Mouse (Mus musculus) hindbrain, embryonic 14.5 days (tissue): ENCODE measurements at regions not wholly inside any gene's neighbourhood (a gene's known extent, or its start where the extent isn't known, plus 50 kb on each side); places are given as distances from the start of the nearest gene placed in this dataset.

Experiments
- ATAC-seq: fragments of 200-750 bp; cut with Nextera tagmentation; 2 replicates; pipeline ENCODE4 v1.8.0; 2017; ENCODE audit warnings: moderate number of reproducible peaks, mild to moderate bottlenecking, moderate TSS enrichment, moderate library complexity; ENCODE audit not compliant: low FRiP score
- DNase-seq: peaks from one replicate; pipeline ENCODE4 v3.0.0-alpha.2; 2015; ENCODE audit warnings: low spot score
- H3K27ac ChIP-seq: fragments of 300-500 bp; sonication (generic); 2 replicates; pipeline ENCODE4 v1.5.1; 2014; ENCODE audit warnings: mild to moderate bottlenecking, moderate library complexity
- H3K27me3 ChIP-seq: fragments of 300-500 bp; sonication (generic); 2 replicates; pipeline ENCODE4 v1.6.1; 2014; ENCODE audit warnings: mild to moderate bottlenecking, low read length, mixed read lengths; ENCODE audit not compliant: control insufficient read depth, insufficient read depth
- H3K36me3 ChIP-seq: fragments of 300-500 bp; sonication (generic); replicated peaks from 2 replicates; pipeline ENCODE4 v1.6.1; 2014; ENCODE audit not compliant: control insufficient read depth, insufficient read depth
- H3K4me1 ChIP-seq: fragments of 300-500 bp; sonication (generic); replicated peaks from 2 replicates; pipeline ENCODE4 v1.6.1; 2014; ENCODE audit warnings: antibody characterized with exemption, low read length, mixed read lengths; ENCODE audit not compliant: control insufficient read depth, insufficient read depth
- H3K4me2 ChIP-seq: fragments of 300-500 bp; sonication (generic); replicated peaks from 2 replicates; pipeline ENCODE4 v1.6.1; 2014; ENCODE audit warnings: mild to moderate bottlenecking, moderate library complexity
- H3K4me3 ChIP-seq: fragments of 300-500 bp; sonication (generic); replicated peaks from 2 replicates; pipeline ENCODE4 v1.5.1; 2014; ENCODE audit warnings: mild to moderate bottlenecking, low read length
- H3K9ac ChIP-seq: fragments of 300-500 bp; sonication (generic); 2 replicates; pipeline ENCODE4 v1.6.1; 2014
- H3K9me3 ChIP-seq: fragments of 300-500 bp; sonication (generic); 2 replicates; pipeline ENCODE4 v1.6.1; 2016; ENCODE audit warnings: low read length; ENCODE audit not compliant: control insufficient read depth
- WGBS: fragments of 180-500 bp; shearing (Covaris S2); extraction: QIAGEN DNeasy Blood & Tissue Kit; methylation state at CpG from one replicate; pipeline ENCODE4 v1.1.7; 2014; 5-methylcytosine and 5-hydroxymethylcytosine counted together

- no peak for ATAC-seq
- WGBS, result 98% methylated on average over 3 of the region's 3 CpGs
- DNase-seq, result no peak
- Histone ChIP-seq H3K9me3 (no peaks in the 10 kb centered on the region), H3K9ac (no peak overlapping the region), H3K4me2 (no peak overlapping the region), H3K27me3 (no peaks in the 10 kb centered on the region), H3K4me3 (no peak overlapping the region), H3K36me3 (no peaks in the 10 kb centered on the region), H3K4me1 (no peaks in the 10 kb centered on the region), H3K27ac (no peak overlapping the region)
Observed at GRCm38 (mm10) chr1:185608440-185608839, 153.8 kb downstream of the Slc30a10 start.

DNA sequence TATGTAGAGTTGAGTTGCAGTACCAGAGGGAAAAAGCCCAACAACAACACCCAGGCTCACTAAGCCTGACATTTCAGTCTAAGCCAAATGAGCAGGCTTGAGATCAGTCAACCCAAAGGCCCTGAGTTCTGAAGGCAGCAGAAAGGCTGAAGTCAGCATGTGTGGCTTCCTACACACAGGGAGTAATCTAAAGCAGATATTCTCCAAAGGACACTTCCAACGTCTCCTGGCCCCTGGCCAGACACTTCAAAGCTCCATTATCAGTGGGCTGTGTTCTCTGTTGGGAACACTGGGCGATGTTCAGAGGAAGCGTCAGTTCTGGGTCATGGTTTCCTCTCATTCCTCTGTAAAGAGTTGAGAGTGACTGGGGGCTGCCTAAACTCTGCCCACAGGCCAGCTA lies 155.9 kb downstream of the Slc30a10 start:
- no peaks in the 10 kb centered on the region for H3K36me3 ChIP-seq
- ATAC-seq (no peak), DNase-seq (no peak)
- no peaks in the 10 kb centered on the region for H3K9me3 ChIP-seq
- H3K9ac ChIP-seq, result no peak overlapping the region
- H3K27ac ChIP-seq, result no peak overlapping the region
- no peaks in the 10 kb centered on the region for H3K27me3 ChIP-seq
- no peak overlapping the region for H3K4me2 ChIP-seq
- WGBS, result 67% methylated on average over 3 of the region's 3 CpGs
- no peaks in the 10 kb centered on the region for H3K4me1 ChIP-seq
- no peak overlapping the region for H3K4me3 ChIP-seq

GRCm38 (mm10) chr1:185615819-185616429 lies 161.3 kb downstream of the Slc30a10 start:
- Histone ChIP-seq H3K4me2 (no peak overlapping the region), H3K9me3 (no peaks in the 10 kb centered on the region), H3K4me3 (no peak overlapping the region), H3K9ac (no peak overlapping the region), H3K36me3 (no peaks in the 10 kb centered on the region), H3K27me3 (no peaks in the 10 kb centered on the region), H3K27ac (no peak overlapping the region), H3K4me1 (peaks cover 3% of the 10 kb centered on the region; the same call in 1 of the 2 replicates)
- DNase-seq, result no peak
- no peak for ATAC-seq
- 23% methylated on average over 10 of the region's 10 CpGs for WGBS

- DNase-seq (no peak), ATAC-seq (no peak)
Observed at GRCm38 (mm10) chr1:185617691-185618090, 163.0 kb downstream of the Slc30a10 start.

DNA sequence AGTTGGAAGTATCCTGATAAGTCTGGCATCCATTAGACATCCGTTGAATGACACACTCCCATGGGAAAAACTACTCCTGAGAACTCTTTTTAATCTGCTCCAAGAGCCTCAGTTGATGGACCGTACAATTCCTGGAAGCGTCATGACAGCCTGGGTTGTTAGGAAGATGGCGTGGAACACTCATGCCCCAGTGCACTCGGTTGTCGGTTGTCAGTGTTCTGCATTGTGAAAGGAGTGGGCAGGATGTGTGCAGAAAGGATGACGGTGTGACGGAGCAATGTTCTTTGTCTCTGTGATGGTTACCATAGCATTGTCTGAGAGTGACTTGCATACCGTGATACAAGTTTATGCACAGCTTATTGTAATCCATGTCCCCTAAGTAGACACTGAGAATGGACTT lies 164.4 kb downstream of the Slc30a10 start:
- Histone ChIP-seq H3K4me1 (peaks cover 3% of the 10 kb centered on the region; the same call in 1 of the 2 replicates), H3K27me3 (no peaks in the 10 kb centered on the region), H3K4me2 (no peak overlapping the region), H3K4me3 (no peak overlapping the region), H3K9me3 (no peaks in the 10 kb centered on the region), H3K36me3 (no peaks in the 10 kb centered on the region), H3K27ac (no peak overlapping the region), H3K9ac (no peak overlapping the region)
- no peak for DNase-seq
- WGBS, result 47% methylated on average over 9 of the region's 9 CpGs
- ATAC-seq, result no peak

More at GRCm38 (mm10) chr1:185617691-185618090, 163.0 kb downstream of the Slc30a10 start:
- H3K4me3 ChIP-seq, result no peak overlapping the region
- H3K27ac ChIP-seq, result no peak overlapping the region
- no peaks in the 10 kb centered on the region for H3K9me3 ChIP-seq
- H3K4me2 ChIP-seq, result no peak overlapping the region
- WGBS, result 66% methylated on average over 4 of the region's 4 CpGs
- H3K4me1 ChIP-seq, result peaks cover 3% of the 10 kb centered on the region; the same call in 1 of the 2 replicates
- H3K9ac ChIP-seq, result no peak overlapping the region
- H3K27me3 ChIP-seq, result no peaks in the 10 kb centered on the region
- no peaks in the 10 kb centered on the region for H3K36me3 ChIP-seq

- no peak overlapping the region for H3K27ac ChIP-seq
- no peaks in the 10 kb centered on the region for H3K36me3 ChIP-seq
- no peak for ATAC-seq
- 82% methylated on average over 3 of the region's 3 CpGs for WGBS
- no peak for DNase-seq
- H3K4me3 ChIP-seq, result no peak overlapping the region
- H3K27me3 ChIP-seq, result no peaks in the 10 kb centered on the region
- no peak overlapping the region for H3K4me2 ChIP-seq
- no peaks in the 10 kb centered on the region for H3K9me3 ChIP-seq
- no peak overlapping the region for H3K9ac ChIP-seq
- no peaks in the 10 kb centered on the region for H3K4me1 ChIP-seq
Observed at GRCm38 (mm10) chr1:185628401-185628800, 173.8 kb downstream of the Slc30a10 start.

DNA sequence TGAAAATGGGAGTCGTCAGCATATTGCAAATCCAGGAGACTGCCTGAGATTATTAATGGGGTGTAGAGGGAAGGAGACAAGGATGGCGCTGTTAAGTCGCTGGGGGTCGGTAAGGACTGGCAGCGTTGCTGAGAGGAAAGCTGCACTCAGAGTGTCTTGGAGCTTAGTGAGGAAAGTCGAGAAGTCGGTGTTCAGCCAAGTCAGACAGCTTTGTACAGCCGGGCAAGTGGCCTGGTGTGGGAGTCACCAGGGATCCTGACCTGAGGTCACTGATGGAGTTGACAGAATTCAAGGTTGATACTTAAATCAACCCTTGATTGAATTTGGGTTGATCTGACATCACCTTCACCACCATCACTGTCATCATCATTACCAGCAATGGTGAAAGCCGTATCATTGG lies 175.3 kb downstream of the Slc30a10 start:
- no peak overlapping the region for H3K27ac ChIP-seq
- no peak for ATAC-seq
- no peaks in the 10 kb centered on the region for H3K9me3 ChIP-seq
- H3K27me3 ChIP-seq, result no peaks in the 10 kb centered on the region
- no peaks in the 10 kb centered on the region for H3K4me1 ChIP-seq
- H3K36me3 ChIP-seq, result no peaks in the 10 kb centered on the region
- 91% methylated on average over 9 of the region's 9 CpGs for WGBS
- no peak overlapping the region for H3K4me3 ChIP-seq
- no peak for DNase-seq
- no peak overlapping the region for H3K4me2 ChIP-seq
- H3K9ac ChIP-seq, result no peak overlapping the region

DNA sequence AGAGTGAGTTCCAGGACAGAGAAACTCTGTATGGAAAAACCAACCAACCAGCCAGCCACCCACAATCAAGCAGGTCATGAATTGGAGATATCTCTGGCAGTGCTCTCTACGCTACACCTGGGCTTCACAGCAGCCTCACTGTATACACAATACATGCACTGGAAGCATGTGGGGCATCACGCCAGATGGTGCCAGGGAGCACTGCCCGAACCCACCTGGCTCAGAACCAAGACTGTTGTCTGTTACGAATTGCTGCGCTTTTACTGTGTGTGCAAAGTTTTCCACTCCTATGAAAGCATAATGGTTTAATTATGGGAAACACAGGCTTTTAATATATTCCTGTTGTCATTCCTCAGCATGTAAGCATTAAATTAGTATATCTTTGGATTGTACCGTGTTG lies 184.0 kb downstream of the Slc30a10 start:
- ATAC-seq (no peak), DNase-seq (no peak)

GRCm38 (mm10) chr1:185639486-185639885 lies 184.8 kb downstream of the Slc30a10 start:
- ATAC-seq (no peak), DNase-seq (no peak)
- no peaks in the 10 kb centered on the region for H3K9me3 ChIP-seq
- no peak overlapping the region for H3K4me2 ChIP-seq
- no peak overlapping the region for H3K9ac ChIP-seq
- no peak overlapping the region for H3K27ac ChIP-seq
- no peaks in the 10 kb centered on the region for H3K36me3 ChIP-seq
- no peak overlapping the region for H3K4me3 ChIP-seq
- no peaks in the 10 kb centered on the region for H3K27me3 ChIP-seq
- no peaks in the 10 kb centered on the region for H3K4me1 ChIP-seq
- 89% methylated on average over 1 of the region's 1 CpGs for WGBS

More for the DNA sequence above, 184.0 kb downstream of the Slc30a10 start:
- Histone ChIP-seq H3K27me3 (no peaks in the 10 kb centered on the region), H3K36me3 (no peaks in the 10 kb centered on the region), H3K4me1 (no peaks in the 10 kb centered on the region), H3K9ac (no peak overlapping the region), H3K4me2 (no peak overlapping the region), H3K4me3 (no peak overlapping the region), H3K27ac (no peak overlapping the region), H3K9me3 (no peaks in the 10 kb centered on the region)
- 76% methylated on average over 6 of the region's 6 CpGs for WGBS

DNA sequence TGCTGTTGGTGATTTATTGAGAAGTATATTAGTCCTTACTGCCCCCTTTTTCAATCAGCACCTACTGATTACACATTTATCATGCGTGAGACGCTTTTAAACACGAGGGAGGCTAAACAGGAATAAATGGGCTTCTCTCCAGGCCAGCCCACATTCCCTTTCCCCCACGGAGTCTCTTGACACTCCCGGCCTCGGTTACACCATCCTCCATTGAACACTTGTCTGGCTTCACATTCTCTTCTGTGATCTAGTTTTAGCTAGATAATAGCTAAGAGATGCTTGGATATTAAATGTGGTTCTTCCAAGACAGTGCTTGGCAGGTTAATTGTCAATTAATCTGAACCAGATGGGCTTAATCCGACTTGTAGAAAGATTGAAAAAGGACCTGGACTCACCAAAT lies 189.4 kb downstream of the Slc30a10 start:
- Histone ChIP-seq H3K4me2 (no peak overlapping the region), H3K27me3 (no peaks in the 10 kb centered on the region), H3K36me3 (no peaks in the 10 kb centered on the region), H3K9me3 (no peaks in the 10 kb centered on the region), H3K9ac (no peak overlapping the region), H3K4me1 (no peaks in the 10 kb centered on the region), H3K4me3 (no peak overlapping the region), H3K27ac (no peak overlapping the region)
- 62% methylated on average over 7 of the region's 7 CpGs for WGBS
- DNase-seq, result no peak
- no peak for ATAC-seq
